Mouse (Mus musculus) stomach, postnatal 0 days (tissue): ENCODE results near the gene Gm3072.
"Not testable (repeated sequence)": the region's sequence is repeated elsewhere in the genome, so short reads cannot be mapped to it uniquely, and the experiment has no call there.

ENCODE experiments used
- CTCF ChIP-seq: IDR thresholded peaks from 2 replicates; pipeline ENCODE4 v1.5.1; 2016; ENCODE audit warnings: antibody characterized with exemption, low read depth, mild to moderate bottlenecking, moderate library complexity
- EP300 ChIP-seq: optimal IDR thresholded peaks from 2 replicates; pipeline ENCODE3; 2016; ENCODE audit warnings: antibody characterized with exemption

- TF ChIP-seq CTCF, EP300: not testable (repeated sequence)
Observed at GRCm38 (mm10) chr14:41610690-41611089, 13.7 kb downstream of the Gm3072 start.
